8 mouse cellular contexts compared by ENCODE assay signal in genomic region chr2:154038932-154039331, GRCm38 (mm10). TPM values are rescaled to one million over a fixed set of nuclear protein-coding genes. Genes with fewer than 3 reads are reported as not detected.
DNase-seq lines count a peak whose midpoint lies in the region; ATAC-seq and TF ChIP-seq lines count a peak whose summit lies in the region.

No protein-coding gene starts in this region.

- no peak for TF ChIP-seq POLR2A in bone marrow, adult 2 months (IDR thresholded peaks at IDR 0.05; ENCODE audit: borderline replicate concordance, control insufficient read depth, low read depth, low read length)

- H3K9me3 ChIP-seq in forebrain, embryonic 11.5 days (ENCODE audit: control insufficient read depth, low read length), result no peaks in the 10 kb centered on the region
- no peaks in the 10 kb centered on the region for H3K9me3 ChIP-seq in forebrain, embryonic 12.5 days
- H3K9me3 ChIP-seq in midbrain, embryonic 11.5 days (ENCODE audit: control insufficient read depth, low read length), result no peaks in the 10 kb centered on the region
- no peaks in the 10 kb centered on the region for H3K9me3 ChIP-seq in midbrain, embryonic 16.5 days (replicated peaks; ENCODE audit: control insufficient read depth, low read length, poor library complexity, severe bottlenecking)
- H3K9me3 ChIP-seq in liver, postnatal 0 days (ENCODE audit: low read length), result no peaks in the 10 kb centered on the region

- 72% methylated on average over 2 of the region's 2 CpGs for WGBS in forebrain, embryonic 11.5 days
- WGBS in forebrain, embryonic 12.5 days, result 59% methylated on average over 2 of the region's 2 CpGs
- WGBS in midbrain, embryonic 11.5 days, result 71% methylated on average over 2 of the region's 2 CpGs
- WGBS in midbrain, embryonic 16.5 days, result 46% methylated on average over 2 of the region's 2 CpGs
- 41% methylated on average over 2 of the region's 2 CpGs for WGBS in bone marrow, adult 2 months
- 47% methylated on average over 2 of the region's 2 CpGs for WGBS in liver, postnatal 0 days (ENCODE audit: insufficient replicate concordance)

- no peak for TF ChIP-seq EP300 in liver, postnatal 0 days (IDR thresholded peaks at IDR 0.05; ENCODE audit: low read depth)

- ATAC-seq in forebrain, embryonic 11.5 days (replicated peaks; ENCODE audit: low FRiP score), result no peak
- ATAC-seq in forebrain, embryonic 12.5 days (ENCODE audit: low FRiP score), result no peak
- ATAC-seq in midbrain, embryonic 11.5 days (ENCODE audit: low FRiP score), result no peak
- no peak for ATAC-seq in midbrain, embryonic 16.5 days
- ATAC-seq in liver, postnatal 0 days, result no peak

- TF ChIP-seq CTCF in bone marrow, adult 2 months (IDR thresholded peaks at IDR 0.05; ENCODE audit: control insufficient read depth, insufficient read depth, low read length), result peak; percentile 35; the same call in 1 of the 2 replicates
- peak; percentile 68 for TF ChIP-seq CTCF in liver, postnatal 0 days (IDR thresholded peaks at IDR 0.05; ENCODE audit: low read depth)

- no peaks in the 10 kb centered on the region for H3K4me1 ChIP-seq in forebrain, embryonic 11.5 days (replicated peaks; ENCODE audit: control insufficient read depth, insufficient read depth, low read length)
- H3K4me1 ChIP-seq in forebrain, embryonic 12.5 days, result no peaks in the 10 kb centered on the region
- no peaks in the 10 kb centered on the region for H3K4me1 ChIP-seq in midbrain, embryonic 11.5 days (ENCODE audit: control insufficient read depth, insufficient read depth, low read length)
- no peaks in the 10 kb centered on the region for H3K4me1 ChIP-seq in midbrain, embryonic 16.5 days (ENCODE audit: control insufficient read depth, insufficient read depth, low read length)
- H3K4me1 ChIP-seq in bone marrow, adult 2 months (ENCODE audit: control insufficient read depth, insufficient read depth, low read length), result no peaks in the 10 kb centered on the region
- no peaks in the 10 kb centered on the region for H3K4me1 ChIP-seq in liver, postnatal 0 days (ENCODE audit: insufficient read depth)

- no peaks in the 10 kb centered on the region for H3K27me3 ChIP-seq in forebrain, embryonic 11.5 days (ENCODE audit: control insufficient read depth, insufficient read depth, low read length)
- H3K27me3 ChIP-seq in forebrain, embryonic 12.5 days, result no peaks in the 10 kb centered on the region
- no peaks in the 10 kb centered on the region for H3K27me3 ChIP-seq in midbrain, embryonic 11.5 days (ENCODE audit: control insufficient read depth, insufficient read depth, low read length)
- H3K27me3 ChIP-seq in midbrain, embryonic 16.5 days (ENCODE audit: control insufficient read depth, insufficient read depth, low read depth, low read length), result no peaks in the 10 kb centered on the region
- no peaks in the 10 kb centered on the region for H3K27me3 ChIP-seq in liver, postnatal 0 days (ENCODE audit: insufficient read depth, low read length)

- no peaks in the 10 kb centered on the region for H3K36me3 ChIP-seq in forebrain, embryonic 11.5 days (ENCODE audit: control insufficient read depth, insufficient read depth, low read length)
- H3K36me3 ChIP-seq in forebrain, embryonic 12.5 days (replicated peaks), result no peaks in the 10 kb centered on the region
- no peaks in the 10 kb centered on the region for H3K36me3 ChIP-seq in midbrain, embryonic 11.5 days (ENCODE audit: control insufficient read depth, insufficient read depth, low read length)
- H3K36me3 ChIP-seq in midbrain, embryonic 16.5 days (ENCODE audit: control insufficient read depth, insufficient read depth, low read length), result no peaks in the 10 kb centered on the region
- H3K36me3 ChIP-seq in liver, postnatal 0 days (replicated peaks; ENCODE audit: insufficient read depth, low read length), result no peaks in the 10 kb centered on the region

- no peak overlapping the region for H3K27ac ChIP-seq in forebrain, embryonic 11.5 days (ENCODE audit: low read depth, low read length)
- no peak overlapping the region for H3K27ac ChIP-seq in forebrain, embryonic 12.5 days
- no peak overlapping the region for H3K27ac ChIP-seq in midbrain, embryonic 11.5 days (ENCODE audit: low read depth, low read length)
- H3K27ac ChIP-seq in midbrain, embryonic 16.5 days (ENCODE audit: low read length), result no peak overlapping the region
- H3K27ac ChIP-seq in bone marrow, adult 2 months (ENCODE audit: control insufficient read depth, insufficient read depth, low read depth, low read length, poor library complexity), result no peak overlapping the region
- no peak overlapping the region for H3K27ac ChIP-seq in liver, postnatal 0 days (ENCODE audit: low read depth)

- no peak overlapping the region for H3K4me3 ChIP-seq in forebrain, embryonic 11.5 days (ENCODE audit: low read depth, low read length)
- no peak overlapping the region for H3K4me3 ChIP-seq in forebrain, embryonic 12.5 days (replicated peaks)
- H3K4me3 ChIP-seq in midbrain, embryonic 11.5 days (ENCODE audit: low read depth, low read length), result no peak overlapping the region
- H3K4me3 ChIP-seq in midbrain, embryonic 16.5 days (ENCODE audit: low read depth, low read length), result no peak overlapping the region
- H3K4me3 ChIP-seq in bone marrow, adult 2 months (replicated peaks; ENCODE audit: control insufficient read depth, low read depth, low read length), result no peak overlapping the region
- H3K4me3 ChIP-seq in liver, postnatal 0 days (ENCODE audit: low read depth, low read length), result no peak overlapping the region

- DNase-seq in forebrain, embryonic 11.5 days (ENCODE audit: low spot score), result peak; percentile 56
- DNase-seq in midbrain, embryonic 11.5 days (ENCODE audit: low spot score, missing footprints), result peak; percentile 84
- peak; percentile 17 for DNase-seq in embryo, embryonic 9.5 days (ENCODE audit: extremely low spot score)
- DNase-seq in liver, postnatal 0 days, result peak; percentile 52
- DNase-seq in thymus, postnatal 25 days, result peak; percentile 20

- no peak overlapping the region for H3K9ac ChIP-seq in forebrain, embryonic 11.5 days (ENCODE audit: low read length)
- H3K9ac ChIP-seq in forebrain, embryonic 12.5 days, result no peak overlapping the region
- H3K9ac ChIP-seq in midbrain, embryonic 11.5 days (ENCODE audit: low read length), result no peak overlapping the region
- no peak overlapping the region for H3K9ac ChIP-seq in midbrain, embryonic 16.5 days (ENCODE audit: low read depth, low read length)
- no peak overlapping the region for H3K9ac ChIP-seq in liver, postnatal 0 days (replicated peaks)

- no peak overlapping the region for H3K4me2 ChIP-seq in forebrain, embryonic 11.5 days (ENCODE audit: low read depth, low read length, severe bottlenecking)
- H3K4me2 ChIP-seq in forebrain, embryonic 12.5 days, result no peak overlapping the region
- no peak overlapping the region for H3K4me2 ChIP-seq in midbrain, embryonic 11.5 days
- H3K4me2 ChIP-seq in midbrain, embryonic 16.5 days (ENCODE audit: low read length), result no peak overlapping the region
- no peak overlapping the region for H3K4me2 ChIP-seq in liver, postnatal 0 days (ENCODE audit: low read depth, low read length)

RNA-seq across cellular contexts. Expression of gene Bpifa2, which starts 30.9 kb away (rescaled TPM):
- not detected in 2 replicates for polyA plus RNA-seq in forebrain, embryonic 11.5 days (2014; fragmentation: Nextera tagmentation; extraction: Ambion mirVana)
- not detected in 2 replicates for polyA plus RNA-seq in forebrain, embryonic 12.5 days (2016; fragmentation: Nextera tagmentation; extraction: Ambion mirVana)
- not detected in 2 replicates for polyA plus RNA-seq in midbrain, embryonic 11.5 days (2014; fragmentation: Nextera tagmentation; extraction: Ambion mirVana)
- polyA plus RNA-seq in midbrain, embryonic 16.5 days (2015; fragmentation: Nextera tagmentation; extraction: Ambion mirVana), result not detected in 2 replicates
- not detected in 2 replicates for polyA plus RNA-seq in bone marrow, adult 2 months (2011; ENCODE audit: insufficient read depth, insufficient read length, low replicate concordance, missing spikeins)
- not detected in 2 replicates for polyA plus RNA-seq in liver, postnatal 0 days (2015; fragmentation: Nextera tagmentation; extraction: Ambion mirVana)

Comparison
In these comparisons a context has a peak if more than half of its experiments do, and no peak if none do; other contexts are left out.
1. DNase-seq: peak in every context shown above with its lines; median percentile 84 in midbrain, embryonic 11.5 days; 56 in forebrain, embryonic 11.5 days; 52 in liver, postnatal 0 days; 20 in thymus, postnatal 25 days; 17 in embryo, embryonic 9.5 days.